Mouse (Mus musculus) heart, adult 2 months (tissue): ENCODE data around the gene Ulk1. TPM values are rescaled to one million over a fixed set of nuclear protein-coding genes. Genes with fewer than 3 reads are reported as not detected.

Experiments used
- DNase-seq, 2 experiments: peaks; one replicate each; pipeline ENCODE4 v3.0.0; 2021
- H3K27ac ChIP-seq: fragments of 200-600 bp; 2 replicates; pipeline ENCODE4 v1.8.1; 2022
- H3K27me3 ChIP-seq: fragments of 200-500 bp; 2 replicates; pipeline ENCODE4 v1.6.1; 2012; ENCODE audit warnings: mild to moderate bottlenecking, low read length, inconsistent platforms, mixed read lengths; ENCODE audit not compliant: control insufficient read depth, insufficient read depth
- H3K36me3 ChIP-seq: fragments of 200-500 bp; 2 replicates; pipeline ENCODE4 v1.6.1; 2012; ENCODE audit warnings: low read length, inconsistent platforms; ENCODE audit not compliant: control insufficient read depth, insufficient read depth
- H3K4me1 ChIP-seq: fragments of 200-500 bp; 2 replicates; pipeline ENCODE4 v1.6.1; 2011; ENCODE audit warnings: low read length; ENCODE audit not compliant: control insufficient read depth, insufficient read depth
- H3K4me3 ChIP-seq: fragments of 200-600 bp; 2 replicates; pipeline ENCODE4 v1.8.1; 2022
- H3K79me2 ChIP-seq: fragments of 200-500 bp; replicated peaks from 2 replicates; pipeline ENCODE4 v1.6.1; 2012; ENCODE audit warnings: mild to moderate bottlenecking, inconsistent platforms, low read length, moderate library complexity, mixed read lengths; ENCODE audit not compliant: control insufficient read depth, insufficient read depth
- H3K9ac ChIP-seq: fragments of 200-500 bp; 2 replicates; pipeline ENCODE4 v1.6.1; 2012; ENCODE audit warnings: low read depth, mild to moderate bottlenecking, control low read depth, inconsistent platforms, low read length, mixed read lengths
- CTCF ChIP-seq: fragments of 200-600 bp; IDR thresholded peaks from 2 replicates; pipeline ENCODE4 v1.8.1; 2022; ENCODE audit warnings: antibody characterized with exemption, mild to moderate bottlenecking, moderate library complexity
- EP300 ChIP-seq: fragments of 200-500 bp; IDR thresholded peaks from 2 replicates; pipeline ENCODE4 v1.6.1; 2011; ENCODE audit warnings: low read depth, low read length, control low read depth; ENCODE audit not compliant: insufficient read depth
- POLR2A ChIP-seq: fragments of 200-500 bp; IDR thresholded peaks from 2 replicates; pipeline ENCODE4 v1.6.1; 2011; ENCODE audit warnings: mild to moderate bottlenecking, low read depth, low read length, control low read depth; ENCODE audit not compliant: insufficient read depth
- WGBS: fragments of 180-500 bp; shearing (Covaris S2); methylation state at CpG from one replicate; pipeline ENCODE4 v1.1.7; 2018; 5-methylcytosine and 5-hydroxymethylcytosine counted together
- intact Hi-C: fragments of 180-260 bp; cut with DNase I; formaldehyde crosslinking; loops from one replicate; pipeline ENCODE4 v1.15.1; 2025
- long read RNA-seq: library from polyadenylated mRNA; stranded (forward); transcript quantifications from one replicate; pipeline ENCODE4 v2.0.0, GENCODE M21; 2021
- polyA plus RNA-seq: library from polyadenylated mRNA; depleted of rRNA; stranded (reverse); fragments of >200 nt; gene quantifications from 2 replicates; pipeline ENCODE4 v1.2.3, GENCODE M21; 2012; rRNA removed
- total RNA-seq, 2 experiments: library from RNA; stranded (reverse); gene quantifications; 2 replicates each; pipeline ENCODE4 v1.2.3; 2021

Ulk1 gene
- total RNA-seq (10 to 100 TPM; 64.8 to 82.1 TPM), polyA plus RNA-seq (55.9 and 62.6 TPM in 2 replicates)
- long read RNA-seq, full-length matches to known transcripts, result 9 of 44 reads
- long read RNA-seq, partial matches to known transcripts, result 25 of 44 reads
- long read RNA-seq, other reads (novel, unspliced or antisense), result 10 of 44 reads

DNA sequence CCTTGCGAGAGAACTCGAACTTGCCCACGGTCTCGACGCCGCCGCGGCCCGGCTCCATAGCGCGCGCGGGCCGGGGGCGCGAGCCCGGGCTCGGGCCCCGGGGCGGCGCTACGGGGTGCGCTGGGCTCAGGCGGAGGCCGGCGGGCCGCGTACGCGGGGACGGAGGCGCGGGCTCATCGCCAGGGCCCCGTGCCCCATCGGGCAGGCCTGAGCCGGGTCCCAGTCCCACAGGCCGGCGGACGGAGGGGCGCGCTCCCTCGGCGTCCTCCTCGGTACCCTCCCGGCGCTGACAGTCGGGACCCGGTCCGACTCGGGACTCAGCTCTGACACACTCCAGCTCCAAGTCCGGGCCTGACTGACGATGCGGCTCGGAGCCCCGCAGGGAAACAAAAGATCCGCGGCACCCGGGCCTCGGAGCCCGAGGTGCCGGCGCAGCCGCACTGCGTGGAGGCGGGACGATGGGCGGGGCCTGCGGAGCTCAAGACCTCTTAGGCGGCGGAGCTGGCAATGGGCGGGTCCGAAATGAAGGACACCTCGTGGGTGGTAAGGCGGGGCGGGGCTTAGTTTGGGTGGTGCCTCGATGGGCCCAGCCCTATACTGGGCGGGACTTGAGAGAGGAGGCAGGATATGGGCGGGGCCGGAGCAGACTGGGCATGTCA is at the start of gene Ulk1:
Gene Ulk1 (minus strand): TSS at position 431 of the 659 bp plus-strand sequence.
- Histone ChIP-seq H3K4me1 (peaks cover 13% of the 10 kb centered on the region), H3K79me2 (peaks cover 3% of the 10 kb centered on the region; the same call in 1 of the 2 replicates), H3K36me3 (peaks cover 5% of the 10 kb centered on the region), H3K27ac (peak within 1 kb of the TSS; percentile 83), H3K9ac (peak within 1 kb of the TSS; percentile 99), H3K27me3 (no peaks in the 10 kb centered on the region), H3K4me3 (peak within 1 kb of the TSS; percentile 91)
- DNase-seq, result peak; percentile 99 to 100
- TF ChIP-seq EP300 (0 out of 2 replicates have a peak, but pooled peaks have one; percentile 22), CTCF (no peak), POLR2A (peak; percentile 96)
- under 1% methylated on average over 80 of the region's 80 CpGs for WGBS
- intact Hi-C loops, result loop anchor here (2.0 kb wide), 2 partner anchors 31 to 39 kb away; partner anchors contain the start of gene Ep400

DNA sequence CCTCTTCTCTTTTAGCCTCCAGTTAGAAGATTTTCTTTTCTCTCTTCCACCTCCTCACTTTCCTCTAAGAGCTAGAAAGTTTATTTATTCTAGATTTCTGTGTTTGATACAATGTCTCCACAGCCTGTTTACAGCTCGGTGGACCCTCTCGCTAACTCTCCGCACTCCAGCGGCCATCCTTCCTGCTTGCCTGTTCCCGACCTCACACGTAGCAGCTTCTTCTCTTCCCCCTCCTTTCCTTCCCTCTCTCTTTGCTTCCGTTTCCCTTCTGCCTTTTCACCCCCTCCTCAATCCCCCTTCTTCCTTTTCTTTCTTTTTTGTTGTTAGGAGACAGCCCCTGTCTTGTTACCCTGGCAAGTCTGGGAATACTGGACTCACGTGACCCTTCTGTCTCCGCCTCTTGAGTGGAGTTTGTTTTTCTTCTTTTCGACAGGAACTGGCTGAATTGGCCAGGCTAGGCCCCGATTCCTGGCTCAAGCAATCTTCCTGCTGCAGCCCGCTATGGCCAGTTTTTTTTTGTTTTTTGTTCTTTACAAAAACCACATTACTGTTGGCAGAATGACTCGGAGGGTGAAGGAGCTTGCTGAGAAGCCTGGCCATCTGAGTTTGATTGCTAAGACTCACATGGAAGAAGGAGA is 49.2 kb upstream of the Ulk1 start:
- 33% methylated on average over 13 of the region's 13 CpGs for WGBS
- peak; percentile 73 to 84 for DNase-seq
- Histone ChIP-seq H3K79me2 (no peaks in the 10 kb centered on the region), H3K36me3 (peaks cover 11% of the 10 kb centered on the region), H3K27me3 (no peaks in the 10 kb centered on the region), H3K9ac (peak overlapping the region; percentile 79), H3K27ac (peak overlapping the region; percentile 86), H3K4me1 (peaks cover 13% of the 10 kb centered on the region), H3K4me3 (peak overlapping the region; percentile 50)
- TF ChIP-seq EP300 (peak; percentile 52; the same call in 1 of the 2 replicates), POLR2A (peak; percentile 83), CTCF (no peak)
- intact Hi-C loops, result no loop called here

DNA sequence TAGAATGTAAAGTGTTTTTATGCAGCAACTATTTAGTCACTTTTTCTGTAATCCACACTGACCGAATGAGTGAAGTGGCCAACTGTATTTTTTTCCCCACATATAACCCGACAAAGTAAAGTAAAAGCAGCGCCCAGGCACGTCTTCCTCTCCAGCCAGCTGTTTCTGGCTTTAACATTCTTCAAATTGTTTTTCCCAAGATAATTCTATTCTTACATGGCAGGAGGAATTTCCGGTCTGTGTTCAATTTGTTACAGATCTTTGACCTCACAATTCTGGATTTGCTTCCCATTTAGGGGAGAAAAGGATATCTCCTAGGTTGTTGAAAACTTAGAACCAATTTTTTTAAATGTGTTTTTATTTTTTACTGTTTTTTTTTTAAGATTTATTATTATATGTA is 47.2 kb upstream of the Ulk1 start:
- H3K4me3 ChIP-seq, result no peak overlapping the region
- peak overlapping the region; percentile 86 for H3K27ac ChIP-seq
- peaks cover 13% of the 10 kb centered on the region for H3K4me1 ChIP-seq
- peak in 1 of 2 experiments; percentile 21 for DNase-seq
- no peak for TF ChIP-seq CTCF
- TF ChIP-seq EP300, result peak; percentile 72; the same call in 1 of the 2 replicates
- no peak for TF ChIP-seq POLR2A
- H3K27me3 ChIP-seq, result no peaks in the 10 kb centered on the region
- 13% methylated on average over 5 of the region's 5 CpGs for WGBS
- H3K79me2 ChIP-seq, result no peaks in the 10 kb centered on the region
- no peak overlapping the region for H3K9ac ChIP-seq
- H3K36me3 ChIP-seq, result peaks cover 11% of the 10 kb centered on the region
- intact Hi-C loops, result no loop called here

DNA sequence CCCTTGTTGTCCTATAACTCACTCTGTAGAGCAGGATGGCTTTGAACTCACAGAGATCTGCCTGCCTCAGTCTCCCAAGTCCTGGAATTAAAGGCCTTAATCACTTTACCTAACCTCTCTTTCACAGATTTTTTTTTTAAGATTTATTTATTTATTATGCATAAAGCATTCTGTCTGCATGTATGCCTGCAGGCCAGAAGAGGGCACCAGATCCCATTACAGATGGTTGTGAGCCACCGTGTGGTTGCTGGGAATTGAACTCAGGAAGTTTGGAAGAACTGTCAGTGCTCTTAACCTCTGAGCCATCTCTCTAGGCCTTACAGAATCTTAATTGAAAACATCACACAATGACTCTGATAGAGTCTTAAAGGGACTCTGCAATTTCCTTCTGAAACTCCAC is 43.1 kb upstream of the Ulk1 start:
- Histone ChIP-seq H3K79me2 (no peaks in the 10 kb centered on the region), H3K4me1 (peaks cover 8% of the 10 kb centered on the region), H3K27me3 (no peaks in the 10 kb centered on the region), H3K27ac (no peak overlapping the region), H3K9ac (no peak overlapping the region), H3K4me3 (no peak overlapping the region), H3K36me3 (peaks cover 11% of the 10 kb centered on the region)
- no peak for DNase-seq
- intact Hi-C loops, result no loop called here
- 88% methylated on average over 1 of the region's 1 CpGs for WGBS
- peak; percentile 55 for TF ChIP-seq CTCF
- no peak for TF ChIP-seq POLR2A

DNA sequence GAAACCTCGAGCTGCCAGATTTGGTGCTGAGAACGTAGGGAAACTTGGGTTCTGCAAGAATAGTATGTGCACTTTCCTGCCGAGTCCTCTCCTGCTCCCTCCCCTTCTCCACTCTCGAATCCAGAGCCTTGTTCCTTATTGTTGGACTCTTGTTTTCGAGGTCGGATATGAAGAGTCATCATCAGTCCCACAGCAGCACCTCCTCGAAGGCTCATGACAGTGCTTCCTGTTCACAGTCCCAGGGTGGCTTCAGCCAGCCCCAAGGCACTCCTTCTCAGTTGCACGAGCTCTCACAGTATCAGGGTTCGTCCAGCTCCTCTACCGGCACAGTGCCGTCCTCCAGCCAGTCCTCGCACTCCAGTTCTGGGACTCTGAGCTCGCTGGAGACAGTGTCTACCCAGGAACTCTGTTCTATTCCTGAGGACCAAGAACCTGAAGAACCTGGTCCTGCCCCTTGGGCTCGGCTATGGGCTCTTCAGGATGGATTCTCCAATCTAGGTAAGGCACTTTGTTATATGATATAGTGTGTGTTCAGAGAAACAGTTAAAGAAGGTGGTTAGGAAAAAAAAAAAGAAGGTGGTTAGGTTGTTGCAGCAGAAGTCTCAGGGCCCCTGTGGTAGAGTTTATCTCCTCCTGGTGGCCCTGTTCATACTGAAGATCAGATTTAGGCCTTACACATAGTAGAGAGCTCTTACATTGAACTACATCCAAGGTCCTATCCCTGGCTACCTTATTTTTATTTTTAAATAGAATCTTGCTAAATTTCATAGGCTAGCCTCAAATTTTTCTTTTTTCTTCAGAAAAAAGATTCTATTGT is 31.4 kb upstream of the Ulk1 start:
- intact Hi-C loops, result loop anchor here (2.0 to 5.0 kb wide), 4 partner anchors 14 to 366 kb away; partner anchors contain the start of genes Ttc28 and Ulk1
- no peaks in the 10 kb centered on the region for H3K36me3 ChIP-seq
- DNase-seq, result no peak

More for the DNA sequence above, 31.4 kb upstream of the Ulk1 start:
- Histone ChIP-seq H3K27ac (no peak overlapping the region), H3K9ac (no peak overlapping the region), H3K79me2 (no peaks in the 10 kb centered on the region), H3K27me3 (no peaks in the 10 kb centered on the region), H3K4me1 (peaks cover 1% of the 10 kb centered on the region), H3K4me3 (no peak overlapping the region)
- 91% methylated on average over 14 of the region's 14 CpGs for WGBS
- TF ChIP-seq POLR2A, result no peak
- TF ChIP-seq EP300, result no peak
- TF ChIP-seq CTCF, result no peak
